In genomic region chr6:86684655-86685011, GRCm38 (mm10) we compare ENCODE assay signal across 9 mouse cellular contexts. TPM values are rescaled to one million over a fixed set of nuclear protein-coding genes. Genes with fewer than 3 reads are reported as not detected.
A peak's percentile ranks its signal among the peaks of the same experiment; 100 is the strongest.
DNase-seq lines count a peak whose midpoint lies in the region; ATAC-seq and TF ChIP-seq lines count a peak whose summit lies in the region.
"Had no signal": no experiment of that assay in that cellular context is flagged by ENCODE, and none has a peak within 500 bp of the region (broad histone marks: within the 10 kb centered on the region; RNA-seq: fewer than 3 reads in every experiment).

No protein-coding gene starts in this region.

- peak overlapping the region; percentile 81 for H3K4me3 ChIP-seq in lung, embryonic 16.5 days (ENCODE audit: low read length)
- H3K4me3 ChIP-seq in embryonic fibroblast, embryonic 13.5 days (ENCODE audit: insufficient read depth, low read length): peak overlapping the region; percentile 21; the same call in 1 of the 2 replicates
- H3K4me3 ChIP-seq in intestine, postnatal 0 days (ENCODE audit: low read depth, low read length): peak overlapping the region; percentile 76
- peak overlapping the region; percentile 83 for H3K4me3 ChIP-seq in neural tube, embryonic 14.5 days (ENCODE audit: low read depth, low read length)

- H3K9me3 ChIP-seq in lung, embryonic 16.5 days (ENCODE audit: control insufficient read depth, low read length): no peaks in the 10 kb centered on the region
- no peaks in the 10 kb centered on the region for H3K9me3 ChIP-seq in intestine, postnatal 0 days (ENCODE audit: control insufficient read depth)
- H3K9me3 ChIP-seq in neural tube, embryonic 14.5 days (ENCODE audit: control insufficient read depth, low read length): no peaks in the 10 kb centered on the region

- peaks cover 3% of the 10 kb centered on the region; the same call in 1 of the 2 replicates for H3K4me1 ChIP-seq in lung, embryonic 16.5 days (replicated peaks; ENCODE audit: control insufficient read depth, insufficient read depth, low read length)
- peaks cover 2% of the 10 kb centered on the region for H3K4me1 ChIP-seq in embryonic fibroblast, embryonic 13.5 days (ENCODE audit: control insufficient read depth, insufficient read depth, low read length)
- H3K4me1 ChIP-seq in intestine, postnatal 0 days (replicated peaks; ENCODE audit: control insufficient read depth, insufficient read depth, low read length): no peaks in the 10 kb centered on the region
- peaks cover 5% of the 10 kb centered on the region for H3K4me1 ChIP-seq in neural tube, embryonic 14.5 days (ENCODE audit: control insufficient read depth, insufficient read depth, low read length)

- 0 out of 2 replicates have a peak overlapping the region, but pooled peaks have one; percentile 60 for H3K27ac ChIP-seq in lung, embryonic 16.5 days (ENCODE audit: low read length)
- H3K27ac ChIP-seq in embryonic fibroblast, embryonic 13.5 days (ENCODE audit: insufficient read depth, low read length): no peak overlapping the region
- peak overlapping the region; percentile 83; the same call in 1 of the 2 replicates for H3K27ac ChIP-seq in intestine, postnatal 0 days (ENCODE audit: low read depth, low read length)
- 0 out of 2 replicates have a peak overlapping the region, but pooled peaks have one; percentile 16 for H3K27ac ChIP-seq in neural tube, embryonic 14.5 days (ENCODE audit: low read depth, low read length)

- no peak for TF ChIP-seq POLR2A in embryonic fibroblast, embryonic 13.5 days (IDR thresholded peaks at IDR 0.05; ENCODE audit: low read depth, low read length)

- WGBS in lung, embryonic 16.5 days: 34% methylated on average over 12 of the region's 12 CpGs
- 32% methylated on average over 12 of the region's 12 CpGs for WGBS in intestine, postnatal 0 days
- WGBS in neural tube, embryonic 14.5 days: 35% methylated on average over 12 of the region's 12 CpGs

- H3K4me2 ChIP-seq in lung, embryonic 16.5 days (ENCODE audit: low read depth, low read length): peak overlapping the region; percentile 65
- peak overlapping the region; percentile 70 for H3K4me2 ChIP-seq in intestine, postnatal 0 days (replicated peaks; ENCODE audit: low read depth)
- peak overlapping the region; percentile 83 for H3K4me2 ChIP-seq in neural tube, embryonic 14.5 days (ENCODE audit: low read depth, low read length)

- H3K27me3 ChIP-seq in lung, embryonic 16.5 days (ENCODE audit: control insufficient read depth, insufficient read depth, low read depth, low read length): no peaks in the 10 kb centered on the region
- H3K27me3 ChIP-seq in intestine, postnatal 0 days (replicated peaks; ENCODE audit: control insufficient read depth, insufficient read depth, low read length): no peaks in the 10 kb centered on the region
- H3K27me3 ChIP-seq in neural tube, embryonic 14.5 days (ENCODE audit: control insufficient read depth, insufficient read depth, low read length): no peaks in the 10 kb centered on the region

- peak overlapping the region; percentile 86 for H3K9ac ChIP-seq in lung, embryonic 16.5 days (ENCODE audit: low read length)
- peak overlapping the region; percentile 82 for H3K9ac ChIP-seq in intestine, postnatal 0 days (ENCODE audit: low read depth, low read length)
- H3K9ac ChIP-seq in neural tube, embryonic 14.5 days (replicated peaks; ENCODE audit: low read depth, low read length): peak overlapping the region; percentile 84

- intact Hi-C loops in gastrocnemius, postnatal 36 days (cut with DNase I): no loop called here

- ATAC-seq in lung, embryonic 16.5 days (ENCODE audit: low read depth): peak; percentile 34; the same call in 1 of the 2 replicates
- no peak for ATAC-seq in intestine, postnatal 0 days
- no peak for ATAC-seq in neural tube, embryonic 14.5 days (ENCODE audit: low read depth)

- DNase-seq in lung, postnatal 4 days: no peak
- DNase-seq in spleen, adult 18-20 months: no peak
- DNase-seq in gastrocnemius, postnatal 36 days: no peak
- DNase-seq in spleen, postnatal 4 days (ENCODE audit: low spot score in 2 of 2): no peak

- TF ChIP-seq CTCF in embryonic fibroblast, embryonic 13.5 days (IDR thresholded peaks at IDR 0.05; ENCODE audit: borderline replicate concordance, insufficient read depth, low read length): no peak
- no peak for TF ChIP-seq CTCF in intestine, postnatal 0 days (IDR thresholded peaks at IDR 0.05; ENCODE audit: low read depth)

- H3K36me3 ChIP-seq in lung, embryonic 16.5 days (ENCODE audit: control insufficient read depth, insufficient read depth, low read length): peaks cover 17% of the 10 kb centered on the region
- H3K36me3 ChIP-seq in intestine, postnatal 0 days (ENCODE audit: control insufficient read depth, insufficient read depth): peaks cover 29% of the 10 kb centered on the region
- peaks cover 31% of the 10 kb centered on the region for H3K36me3 ChIP-seq in neural tube, embryonic 14.5 days (ENCODE audit: control insufficient read depth, insufficient read depth, low read length)

RNA-seq across cellular contexts. Expression of gene Snrnp27, which starts 0.3 kb away (rescaled TPM):
- 102 and 107 TPM in 2 replicates for polyA plus RNA-seq in lung, embryonic 16.5 days (2015; fragmentation: Nextera tagmentation; extraction: Ambion mirVana)
- polyA plus RNA-seq in embryonic fibroblast, embryonic 13.5 days (2011; ENCODE audit: insufficient read length, low read depth, missing spikeins): 64.1 and 65.6 TPM in 2 replicates
- polyA plus RNA-seq in intestine, postnatal 0 days (2015; fragmentation: Nextera tagmentation; extraction: Ambion mirVana): 86.4 and 97.1 TPM in 2 replicates
- 97.0 and 97.4 TPM in 2 replicates for polyA plus RNA-seq in neural tube, embryonic 14.5 days (2014; fragmentation: Nextera tagmentation; extraction: Ambion mirVana)
- 10 to 100 TPM; 68.9 to 70.2 TPM for total RNA-seq in gastrocnemius, postnatal 36 days (2021)

RNA-seq across cellular contexts. Expression of gene Mxd1, which starts 15.7 kb away (rescaled TPM):
- polyA plus RNA-seq in lung, embryonic 16.5 days (2015; fragmentation: Nextera tagmentation; extraction: Ambion mirVana): 15.2 and 15.5 TPM in 2 replicates
- 5.4 and 5.8 TPM in 2 replicates for polyA plus RNA-seq in embryonic fibroblast, embryonic 13.5 days (2011; ENCODE audit: insufficient read length, low read depth, missing spikeins)
- polyA plus RNA-seq in intestine, postnatal 0 days (2015; fragmentation: Nextera tagmentation; extraction: Ambion mirVana): 23.1 and 23.9 TPM in 2 replicates
- 15.4 and 22.8 TPM in 2 replicates for polyA plus RNA-seq in neural tube, embryonic 14.5 days (2014; fragmentation: Nextera tagmentation; extraction: Ambion mirVana)
- 1 to 10 TPM; 2.8 TPM for total RNA-seq in gastrocnemius, postnatal 36 days (2021)

RNA-seq across cellular contexts. Expression of gene Gmcl1, which starts 48.5 kb away (rescaled TPM):
- polyA plus RNA-seq in lung, embryonic 16.5 days (2015; fragmentation: Nextera tagmentation; extraction: Ambion mirVana): 22.9 and 23.1 TPM in 2 replicates
- 26.1 and 34.9 TPM in 2 replicates for polyA plus RNA-seq in embryonic fibroblast, embryonic 13.5 days (2011; ENCODE audit: insufficient read length, low read depth, missing spikeins)
- 16.1 and 16.7 TPM in 2 replicates for polyA plus RNA-seq in intestine, postnatal 0 days (2015; fragmentation: Nextera tagmentation; extraction: Ambion mirVana)
- polyA plus RNA-seq in neural tube, embryonic 14.5 days (2014; fragmentation: Nextera tagmentation; extraction: Ambion mirVana): 44.2 and 50.7 TPM in 2 replicates
- total RNA-seq in gastrocnemius, postnatal 36 days (2021): 1 to 10 TPM; 2.4 to 2.7 TPM

RNA-seq across cellular contexts. Expression of gene Asprv1, which starts 56.7 kb away (rescaled TPM):
- 1.0 and 5.3 TPM in 2 replicates for polyA plus RNA-seq in lung, embryonic 16.5 days (2015; fragmentation: Nextera tagmentation; extraction: Ambion mirVana)
- polyA plus RNA-seq in embryonic fibroblast, embryonic 13.5 days (2011; ENCODE audit: insufficient read length, low read depth, missing spikeins): not detected in 2 replicates
- 1.3 and 1.6 TPM in 2 replicates for polyA plus RNA-seq in intestine, postnatal 0 days (2015; fragmentation: Nextera tagmentation; extraction: Ambion mirVana)
- polyA plus RNA-seq in neural tube, embryonic 14.5 days (2014; fragmentation: Nextera tagmentation; extraction: Ambion mirVana): 0.82 and 1.1 TPM in 2 replicates
- not detected for total RNA-seq in gastrocnemius, postnatal 36 days (2021)
- total RNA-seq: adrenal gland, postnatal 14 days had no signal

Comparison
In these comparisons a context has a peak if more than half of its experiments do, and no peak if none do; other contexts are left out.
1. H3K4me3 ChIP-seq: peak in every context shown above with its lines; median percentile 83 in neural tube, embryonic 14.5 days; 81 in lung, embryonic 16.5 days; 76 in intestine, postnatal 0 days; 21 in embryonic fibroblast, embryonic 13.5 days.